Mouse (Mus musculus) bone marrow macrophage, adult 2 months (primary cell): ENCODE results near the gene Loxl1.

Experiments
- CTCF ChIP-seq: IDR thresholded peaks from 2 replicates; pipeline ENCODE4 v1.5.1; 2012; ENCODE audit warnings: low read depth, mild to moderate bottlenecking, low read length, moderate library complexity
- POLR2A ChIP-seq: IDR thresholded peaks from 2 replicates; pipeline ENCODE4 v1.6.1; 2012; ENCODE audit warnings: mild to moderate bottlenecking, low read depth, low read length, borderline replicate concordance

- TF ChIP-seq CTCF = no peak
- TF ChIP-seq POLR2A = no peak
Observed at GRCm38 (mm10) chr9:58274101-58274604, 38.8 kb downstream of the Loxl1 start.
